Mouse (Mus musculus) heart, postnatal 36 days (tissue): Measurements from ENCODE around the gene Grk4. TPM values are rescaled to one million over a fixed set of nuclear protein-coding genes. Genes with fewer than 3 reads are reported as not detected.

Experiments
- DNase-seq, 2 experiments: peaks; one replicate each; pipeline ENCODE4 v3.0.0; 2021 to 2022
- intact Hi-C: fragments of 180-260 bp; cut with DNase I; formaldehyde crosslinking; loops from one replicate; pipeline ENCODE4 v1.15.1; 2025
- total RNA-seq, 2 experiments: library from RNA; stranded (reverse); gene quantifications; 2 replicates each; pipeline ENCODE4 v1.2.3; 2021

The Grk4 gene
- total RNA-seq = under 1 TPM; 0.73 to 0.78 TPM

DNA sequence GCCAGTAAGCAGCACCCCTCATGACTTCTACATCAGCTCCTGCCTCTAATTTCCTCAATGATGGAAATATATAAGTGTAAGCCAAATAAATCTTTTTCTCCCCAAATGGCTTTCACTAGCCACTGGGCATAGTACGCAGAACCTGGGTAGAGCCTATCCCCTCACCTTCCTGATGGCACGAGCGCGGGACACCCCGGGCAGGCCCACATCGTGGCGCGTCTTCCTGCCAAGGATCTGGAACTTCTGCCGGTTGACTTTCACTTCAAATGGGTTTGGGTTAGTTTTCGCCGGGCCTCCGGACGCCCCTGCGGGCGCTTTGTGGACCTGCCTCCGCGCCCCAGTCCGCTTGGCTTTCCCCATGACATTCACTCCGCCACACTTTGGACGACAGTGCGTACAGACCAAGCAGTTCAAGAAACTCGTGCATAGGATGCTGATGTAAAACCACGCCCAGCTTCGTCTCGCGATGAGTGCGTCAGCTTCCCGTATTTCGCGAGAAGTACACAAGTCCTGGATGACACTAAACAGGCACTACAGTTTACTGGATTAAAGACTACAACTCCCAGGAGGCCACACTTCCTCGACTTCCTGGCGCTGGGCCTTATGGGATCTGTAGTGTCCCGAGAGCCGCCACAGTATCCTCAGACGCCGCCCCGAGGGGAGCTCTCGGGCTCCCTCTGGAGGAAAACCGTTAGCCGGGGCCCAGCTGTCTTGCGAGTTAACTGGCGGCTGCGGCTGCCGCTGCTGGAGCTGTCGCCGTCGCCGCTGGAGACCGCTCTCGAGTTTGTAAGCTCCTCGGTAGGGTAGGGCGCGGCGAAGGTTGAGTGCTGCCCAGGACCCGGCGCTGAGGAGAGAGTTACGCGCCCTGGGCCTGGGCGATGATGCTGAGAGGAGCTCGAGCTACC is at the start of gene Grk4, which contains the start of gene Nop14:
Gene Grk4, plus strand, starts transcription at position 694 of the 905 bp plus-strand sequence.
Gene Nop14, minus strand, starts transcription at position 463 of the 905 bp plus-strand sequence.
- DNase-seq = peak; percentile 98 to 99
- intact Hi-C loops = loop anchor here (2.0 to 10.0 kb wide), 5 partner anchors 23 to 725 kb away; partner anchors contain the start of genes Hgfac, Htt, Mfsd10 and Mxd4

DNA sequence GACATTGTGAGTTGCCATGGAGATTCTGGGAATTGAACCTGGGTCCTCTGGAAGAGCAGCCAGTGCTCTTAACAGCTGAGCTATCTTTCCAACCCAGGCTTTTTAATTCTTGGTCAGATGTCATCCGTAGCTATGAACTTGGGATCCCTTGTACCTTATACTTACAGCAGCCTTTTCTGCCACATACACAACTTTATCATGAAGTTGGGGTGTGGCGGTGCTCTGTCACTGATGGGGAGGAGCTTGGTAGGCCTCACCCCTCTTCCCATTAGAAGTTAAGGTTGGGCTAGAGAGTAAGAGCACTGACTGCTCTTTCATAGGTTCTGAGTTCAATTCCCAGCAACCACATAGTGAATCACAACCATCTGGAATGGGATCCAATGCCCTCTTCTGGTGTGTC is 27.2 kb upstream of the Grk4 start:
- DNase-seq = no peak
- intact Hi-C loops = loop anchor here (10.0 kb wide), 1 partner anchor 268 kb away; the partner anchor contains the start of gene Fam193a

GRCm38 (mm10) chr5:34633641-34634040 is 26.5 kb upstream of the Grk4 start:
- peak; percentile 41 to 46 for DNase-seq
- intact Hi-C loops = loop anchor here (10.0 kb wide), 1 partner anchor 269 kb away; the partner anchor contains the start of gene Fam193a

DNA sequence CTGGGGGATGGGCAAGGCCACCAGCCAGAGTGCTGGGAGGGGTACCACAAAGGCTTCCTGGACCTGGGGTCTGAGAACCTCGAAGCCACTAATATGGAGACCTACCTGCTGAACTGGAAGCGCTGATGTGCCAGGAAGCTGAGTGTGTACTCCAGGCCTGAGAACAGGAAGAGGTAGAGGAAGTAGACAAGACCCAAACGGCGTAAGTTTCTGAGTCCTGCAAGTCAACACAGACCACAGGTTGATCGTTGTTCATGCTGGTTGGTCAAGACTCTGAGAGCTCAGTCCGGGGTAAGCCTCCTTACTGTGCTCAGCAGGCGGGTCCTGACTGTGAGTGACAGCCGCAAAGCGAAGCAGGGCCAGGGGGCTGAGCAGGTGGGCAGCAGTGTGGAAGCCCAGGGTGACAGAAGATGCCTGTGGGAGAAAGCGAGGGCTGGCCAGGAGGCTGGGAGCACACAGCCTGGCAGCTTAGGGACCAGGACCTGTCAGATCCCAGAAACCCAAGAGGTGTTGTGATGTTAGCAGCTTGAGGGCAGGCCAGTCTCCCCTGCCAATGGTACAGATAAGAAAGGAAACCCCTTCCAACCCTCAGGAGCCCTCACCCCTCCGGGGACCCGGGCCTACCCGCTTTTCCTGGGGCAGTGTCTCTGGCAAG is 25.3 kb upstream of the Grk4 start:
- intact Hi-C loops = loop anchor here (10.0 kb wide), 1 partner anchor 270 kb away; the partner anchor contains the start of gene Fam193a
- no peak for DNase-seq

- peak in 1 of 2 experiments; percentile 18 for DNase-seq
- intact Hi-C loops = loop anchor here (2.0 to 10.0 kb wide), 5 partner anchors 23 to 271 kb away; partner anchors contain the start of genes Fam193a and Sh3bp2
These were observed 24.4 kb upstream of the Grk4 start for GRCm38 (mm10) chr5:34635665-34636192.

- intact Hi-C loops = loop anchor here (2.0 to 10.0 kb wide), 5 partner anchors 22 to 272 kb away; partner anchors contain the start of genes Fam193a and Sh3bp2
- peak; percentile 78 to 79 for DNase-seq
These were observed 23.5 kb upstream of the Grk4 start, which contains the start of gene Mfsd10 for GRCm38 (mm10) chr5:34636481-34637287. TSS of gene Mfsd10 (minus strand) at chr5:34637212.

- intact Hi-C loops = loop anchor here (2.0 to 10.0 kb wide), 5 partner anchors 21 to 273 kb away; partner anchors contain the start of genes Fam193a and Sh3bp2
These were observed 22.5 kb upstream of the Grk4 start for GRCm38 (mm10) chr5:34637591-34638156.

GRCm38 (mm10) chr5:34641991-34642390 is 18.2 kb upstream of the Grk4 start:
- DNase-seq = no peak
- intact Hi-C loops = no loop called here

More at GRCm38 (mm10) chr5:34637591-34638156, 22.5 kb upstream of the Grk4 start:
- DNase-seq = no peak

- intact Hi-C loops = no loop called here
- peak; percentile 25 to 33 for DNase-seq
These were observed 17.2 kb upstream of the Grk4 start for GRCm38 (mm10) chr5:34642932-34643331.

- peak; percentile 56 to 76 for DNase-seq
- intact Hi-C loops = no loop called here
These were observed 12.6 kb upstream of the Grk4 start for GRCm38 (mm10) chr5:34647581-34647980.

- no peak for DNase-seq
- intact Hi-C loops = loop anchor here (10.0 kb wide), 1 partner anchor 468 kb away; the partner anchor contains the start of gene Mxd4
These were observed 7.2 kb upstream of the Grk4 start for GRCm38 (mm10) chr5:34652961-34653360.

DNA sequence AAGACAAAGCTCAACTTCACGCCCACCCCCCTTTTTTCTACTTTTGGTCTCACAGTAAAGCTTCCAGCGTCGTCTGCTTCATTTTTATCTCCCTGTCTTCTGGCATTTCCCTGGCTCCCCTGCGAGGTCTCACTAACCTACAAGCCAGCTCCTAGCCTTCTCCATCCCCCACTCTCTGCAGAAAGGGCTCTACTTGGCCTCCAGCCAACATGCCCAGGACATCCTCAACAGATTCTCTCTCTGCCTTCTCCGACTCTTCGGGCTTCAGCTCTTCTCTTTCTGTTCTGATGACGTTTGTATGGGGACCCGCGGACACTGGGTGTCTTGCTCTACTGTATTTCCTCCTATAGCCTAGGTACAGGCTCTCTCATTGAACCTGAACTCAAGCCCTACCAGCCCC is 5.3 kb upstream of the Grk4 start:
- intact Hi-C loops = loop anchor here (10.0 kb wide), 1 partner anchor 470 kb away; the partner anchor contains the start of gene Mxd4
- DNase-seq = no peak

DNA sequence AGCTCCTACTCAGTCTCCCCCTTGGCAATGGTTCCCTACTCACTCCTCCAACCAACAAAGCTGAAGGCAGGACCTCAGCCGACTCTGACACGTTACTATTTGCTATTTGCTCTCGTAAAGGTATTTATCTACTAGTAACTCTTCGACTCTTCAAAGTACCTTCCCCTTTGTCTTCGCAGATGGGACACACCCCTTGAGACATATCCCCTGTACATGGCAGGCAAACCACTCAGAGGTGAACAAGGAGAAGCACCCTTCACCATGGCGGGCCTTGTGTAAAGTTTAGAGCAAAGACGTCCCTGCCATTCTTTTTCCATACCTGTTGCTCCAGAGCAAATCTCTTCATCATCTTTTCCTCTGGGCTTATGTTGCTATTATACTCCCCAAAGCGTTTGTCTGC is 2.6 kb upstream of the Grk4 start:
- intact Hi-C loops = loop anchor here (10.0 kb wide), 1 partner anchor 473 kb away; the partner anchor contains the start of gene Mxd4
- no peak for DNase-seq

GRCm38 (mm10) chr5:34660591-34661130 is 482 bp downstream of the Grk4 start:
- DNase-seq = no peak
- intact Hi-C loops = loop anchor here (2.0 to 10.0 kb wide), 3 partner anchors 100 to 726 kb away; partner anchors contain the start of genes Hgfac, Htt and Nelfa

GRCm38 (mm10) chr5:34661909-34662308 is 1.7 kb downstream of the Grk4 start:
- intact Hi-C loops = loop anchor here (2.0 to 10.0 kb wide), 3 partner anchors 99 to 727 kb away; partner anchors contain the start of genes Hgfac, Htt and Nelfa
- DNase-seq = no peak

GRCm38 (mm10) chr5:34663231-34663630 is 3.1 kb downstream of the Grk4 start:
- no peak for DNase-seq
- intact Hi-C loops = loop anchor here (10.0 kb wide), 2 partner anchors 382 to 728 kb away; partner anchors contain the start of genes Hgfac and Nelfa

GRCm38 (mm10) chr5:34669493-34669892 is 9.3 kb downstream of the Grk4 start:
- no peak for DNase-seq
- intact Hi-C loops = loop anchor here (10.0 kb wide), 2 partner anchors 375 to 735 kb away; partner anchors contain the start of genes Hgfac and Nelfa

DNA sequence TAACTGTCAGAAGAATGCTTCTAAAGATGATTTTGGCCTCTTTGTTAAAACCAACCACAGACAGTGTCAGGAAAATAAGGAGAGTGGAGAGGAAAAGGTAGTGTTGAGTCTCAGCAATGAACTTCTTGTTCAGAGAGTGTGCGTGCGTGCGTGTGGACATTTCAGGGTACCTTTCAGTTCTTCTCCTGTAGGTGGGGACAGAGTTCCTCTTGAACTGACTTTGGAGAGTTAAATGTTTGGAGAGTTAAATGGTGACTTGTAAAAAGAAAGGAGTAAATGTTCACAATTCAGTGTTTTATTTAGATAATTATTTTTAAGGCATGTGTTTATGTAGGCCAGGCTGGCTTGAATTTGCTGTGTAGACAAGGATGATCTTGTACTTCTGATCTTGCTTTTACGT is 10.1 kb downstream of the Grk4 start:
- intact Hi-C loops = no loop called here

More for the DNA sequence above, 10.1 kb downstream of the Grk4 start:
- DNase-seq = no peak
